Mouse (Mus musculus) heart, embryonic 11.5 days (tissue): ENCODE measurements around the gene Lrrc8c. TPM values are rescaled to one million over a fixed set of nuclear protein-coding genes. Genes with fewer than 3 reads are reported as not detected.

Experiments
- ATAC-seq: fragments of 200-750 bp; cut with Nextera tagmentation; replicated peaks from 2 replicates; pipeline ENCODE4 v1.8.0; 2017; ENCODE audit warnings: moderate library complexity; ENCODE audit not compliant: insufficient number of reproducible peaks, low FRiP score, low TSS enrichment
- H3K27ac ChIP-seq: fragments of 300-500 bp; sonication (generic); 2 replicates; pipeline ENCODE4 v1.5.1; 2014; ENCODE audit warnings: mild to moderate bottlenecking, low read depth, low read length
- H3K27me3 ChIP-seq: fragments of 300-500 bp; sonication (generic); 2 replicates; pipeline ENCODE4 v1.6.1; 2014; ENCODE audit warnings: mild to moderate bottlenecking, low read length, mixed read lengths; ENCODE audit not compliant: control insufficient read depth, insufficient read depth
- H3K36me3 ChIP-seq: fragments of 300-500 bp; sonication (generic); 2 replicates; pipeline ENCODE4 v1.6.1; 2014; ENCODE audit warnings: mild to moderate bottlenecking, low read length, moderate library complexity, mixed read lengths; ENCODE audit not compliant: control insufficient read depth, insufficient read depth
- H3K4me1 ChIP-seq: fragments of 300-500 bp; sonication (generic); 2 replicates; pipeline ENCODE4 v1.6.1; 2014; ENCODE audit warnings: low read length; ENCODE audit not compliant: control insufficient read depth, insufficient read depth
- H3K4me2 ChIP-seq: fragments of 300-500 bp; sonication (generic); 2 replicates; pipeline ENCODE4 v1.6.1; 2014; ENCODE audit warnings: mild to moderate bottlenecking, moderate library complexity
- H3K4me3 ChIP-seq: fragments of 300-500 bp; sonication (generic); 2 replicates; pipeline ENCODE4 v1.5.1; 2014; ENCODE audit warnings: low read depth, low read length
- H3K9ac ChIP-seq: fragments of 300-500 bp; sonication (generic); 2 replicates; pipeline ENCODE4 v1.6.1; 2014; ENCODE audit warnings: mild to moderate bottlenecking, low read depth, low read length, moderate library complexity
- H3K9me3 ChIP-seq: fragments of 300-500 bp; sonication (generic); replicated peaks from 2 replicates; pipeline ENCODE4 v1.6.1; 2016; ENCODE audit warnings: low read length; ENCODE audit not compliant: control insufficient read depth
- WGBS: fragments of 180-500 bp; shearing (Covaris S2); extraction: QIAGEN DNeasy Blood & Tissue Kit; methylation state at CpG from one replicate; pipeline ENCODE4 v1.1.7; 2014; ENCODE audit not compliant: insufficient replicate concordance; 5-methylcytosine and 5-hydroxymethylcytosine counted together
- polyA plus RNA-seq: library from polyadenylated mRNA; unstranded; fragments of >200 nt; fragmentation: Nextera tagmentation; extraction: Ambion mirVana; gene quantifications from 2 replicates; pipeline ENCODE4 v1.2.1, GENCODE M21; 2014

Lrrc8c gene
- polyA plus RNA-seq, 1 experiment from 2014 or later = 33.5 TPM

GRCm38 (mm10) chr5:105644195-105644594 lies 125.0 kb downstream of the Lrrc8c start:
- Histone ChIP-seq H3K9me3 (no peaks in the 10 kb centered on the region), H3K4me1 (peaks cover 8% of the 10 kb centered on the region; the same call in 1 of the 2 replicates), H3K4me2 (no peak overlapping the region), H3K36me3 (no peaks in the 10 kb centered on the region), H3K4me3 (no peak overlapping the region), H3K27ac (no peak overlapping the region), H3K27me3 (no peaks in the 10 kb centered on the region), H3K9ac (no peak overlapping the region)
- 88% methylated on average over 6 of the region's 6 CpGs for WGBS
- ATAC-seq = no peak

- H3K9ac ChIP-seq = no peak overlapping the region
- H3K4me1 ChIP-seq = peaks cover 11% of the 10 kb centered on the region; the same call in 1 of the 2 replicates
- 86% methylated on average over 7 of the region's 7 CpGs for WGBS
- no peaks in the 10 kb centered on the region for H3K9me3 ChIP-seq
- no peak for ATAC-seq
- no peaks in the 10 kb centered on the region for H3K36me3 ChIP-seq
- H3K27ac ChIP-seq = no peak overlapping the region
- no peak overlapping the region for H3K4me2 ChIP-seq
- H3K27me3 ChIP-seq = no peaks in the 10 kb centered on the region
- H3K4me3 ChIP-seq = no peak overlapping the region
Measured at GRCm38 (mm10) chr5:105647094-105647493, 127.9 kb downstream of the Lrrc8c start.

GRCm38 (mm10) chr5:105648648-105649287 lies 129.6 kb downstream of the Lrrc8c start:
- no peak overlapping the region for H3K4me3 ChIP-seq
- H3K27ac ChIP-seq = peak overlapping the region; percentile 66
- H3K4me2 ChIP-seq = 0 out of 2 replicates have a peak overlapping the region, but pooled peaks have one; percentile 12
- no peaks in the 10 kb centered on the region for H3K9me3 ChIP-seq
- H3K27me3 ChIP-seq = no peaks in the 10 kb centered on the region
- no peaks in the 10 kb centered on the region for H3K36me3 ChIP-seq
- no peak for ATAC-seq
- 23% methylated on average over 7 of the region's 7 CpGs for WGBS
- H3K4me1 ChIP-seq = peaks cover 11% of the 10 kb centered on the region; the same call in 1 of the 2 replicates
- H3K9ac ChIP-seq = peak overlapping the region; percentile 31; the same call in 1 of the 2 replicates

GRCm38 (mm10) chr5:105649514-105650001 lies 130.4 kb downstream of the Lrrc8c start:
- H3K27ac ChIP-seq = peak overlapping the region; percentile 66; the same call in 1 of the 2 replicates
- no peaks in the 10 kb centered on the region for H3K9me3 ChIP-seq
- ATAC-seq = peak; percentile 40; the same call in 1 of the 2 replicates
- H3K4me1 ChIP-seq = peaks cover 13% of the 10 kb centered on the region
- 65% methylated on average over 10 of the region's 10 CpGs for WGBS
- no peaks in the 10 kb centered on the region for H3K36me3 ChIP-seq
- H3K4me2 ChIP-seq = no peak overlapping the region
- no peaks in the 10 kb centered on the region for H3K27me3 ChIP-seq
- no peak overlapping the region for H3K4me3 ChIP-seq
- H3K9ac ChIP-seq = no peak overlapping the region

DNA sequence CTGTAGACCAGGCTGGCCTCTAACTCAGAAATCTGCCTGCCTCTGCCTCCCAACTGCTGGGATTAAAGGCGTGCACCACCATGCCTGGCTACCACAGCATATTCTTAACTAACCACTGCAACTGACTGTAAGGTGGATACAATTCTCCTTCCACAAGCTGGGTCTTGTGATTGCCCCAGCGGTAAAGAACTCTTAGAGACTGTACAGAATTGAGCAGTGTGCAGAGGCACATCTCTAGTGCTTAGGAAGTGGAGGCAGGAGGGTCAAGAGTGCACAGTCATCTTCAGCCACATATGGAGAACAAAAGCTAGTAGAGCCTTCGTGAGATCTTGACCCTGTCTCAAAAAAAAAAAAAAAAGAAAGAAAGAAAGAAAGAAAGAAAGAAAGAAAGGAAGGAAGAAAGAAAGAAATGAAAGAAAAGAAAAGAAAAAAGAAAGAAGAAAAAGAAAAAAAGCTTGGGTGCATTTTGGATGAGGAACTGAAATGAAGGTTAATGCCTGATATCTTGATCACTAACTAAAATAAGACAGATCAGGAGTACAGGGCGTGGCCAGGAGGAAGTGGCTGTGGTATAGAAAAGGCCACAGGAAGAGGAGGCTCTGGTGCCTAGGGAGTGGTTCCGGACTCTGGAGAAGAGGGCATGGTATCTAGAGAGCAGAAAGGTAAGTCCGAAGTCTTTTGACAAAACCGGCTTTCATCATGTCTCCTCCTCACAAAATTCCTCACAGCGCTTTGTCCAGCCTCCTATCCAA lies 131.7 kb downstream of the Lrrc8c start:
- H3K4me3 ChIP-seq = no peak overlapping the region
- H3K27ac ChIP-seq = no peak overlapping the region
- no peak for ATAC-seq
- no peak overlapping the region for H3K4me2 ChIP-seq
- H3K27me3 ChIP-seq = no peaks in the 10 kb centered on the region
- peaks cover 14% of the 10 kb centered on the region for H3K4me1 ChIP-seq
- WGBS = 83% methylated on average over 8 of the region's 8 CpGs
- no peaks in the 10 kb centered on the region for H3K9me3 ChIP-seq
- H3K36me3 ChIP-seq = no peaks in the 10 kb centered on the region
- H3K9ac ChIP-seq = no peak overlapping the region

DNA sequence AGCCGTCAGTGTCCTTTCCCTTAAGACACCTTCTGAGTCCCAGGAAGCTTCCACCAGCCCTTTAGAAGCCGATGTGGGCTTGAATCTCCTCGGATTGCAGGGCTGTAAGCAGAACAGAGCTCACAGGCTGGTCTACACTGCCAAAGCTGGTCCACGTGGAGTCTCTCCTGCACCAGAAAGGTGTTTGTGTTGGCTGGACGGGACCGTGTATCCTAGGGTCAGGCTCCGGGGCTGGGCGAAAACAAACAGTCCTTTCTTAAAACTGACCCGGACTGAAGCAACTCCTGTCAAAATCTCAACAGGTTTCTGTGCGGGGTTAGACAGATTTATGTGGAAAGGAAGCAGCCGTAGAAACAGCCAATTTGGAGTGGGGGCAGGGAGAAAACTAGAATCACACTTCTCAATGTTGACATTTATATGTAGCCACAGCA lies 132.4 kb downstream of the Lrrc8c start:
- Histone ChIP-seq H3K4me3 (no peak overlapping the region), H3K36me3 (no peaks in the 10 kb centered on the region), H3K9me3 (no peaks in the 10 kb centered on the region), H3K27ac (no peak overlapping the region), H3K4me2 (no peak overlapping the region), H3K9ac (no peak overlapping the region), H3K27me3 (no peaks in the 10 kb centered on the region), H3K4me1 (peaks cover 14% of the 10 kb centered on the region)
- WGBS = 56% methylated on average over 11 of the region's 11 CpGs
- no peak for ATAC-seq

GRCm38 (mm10) chr5:105654237-105655063 lies 135.3 kb downstream of the Lrrc8c start:
- peak overlapping the region; percentile 16; the same call in 1 of the 2 replicates for H3K9ac ChIP-seq
- no peak overlapping the region for H3K27ac ChIP-seq
- H3K36me3 ChIP-seq = no peaks in the 10 kb centered on the region
- ATAC-seq = peak; percentile 46
- H3K9me3 ChIP-seq = no peaks in the 10 kb centered on the region
- 32% methylated on average over 15 of the region's 15 CpGs for WGBS
- peaks cover 4% of the 10 kb centered on the region for H3K4me1 ChIP-seq
- no peaks in the 10 kb centered on the region for H3K27me3 ChIP-seq
- peak overlapping the region; percentile 29 for H3K4me2 ChIP-seq
- no peak overlapping the region for H3K4me3 ChIP-seq

DNA sequence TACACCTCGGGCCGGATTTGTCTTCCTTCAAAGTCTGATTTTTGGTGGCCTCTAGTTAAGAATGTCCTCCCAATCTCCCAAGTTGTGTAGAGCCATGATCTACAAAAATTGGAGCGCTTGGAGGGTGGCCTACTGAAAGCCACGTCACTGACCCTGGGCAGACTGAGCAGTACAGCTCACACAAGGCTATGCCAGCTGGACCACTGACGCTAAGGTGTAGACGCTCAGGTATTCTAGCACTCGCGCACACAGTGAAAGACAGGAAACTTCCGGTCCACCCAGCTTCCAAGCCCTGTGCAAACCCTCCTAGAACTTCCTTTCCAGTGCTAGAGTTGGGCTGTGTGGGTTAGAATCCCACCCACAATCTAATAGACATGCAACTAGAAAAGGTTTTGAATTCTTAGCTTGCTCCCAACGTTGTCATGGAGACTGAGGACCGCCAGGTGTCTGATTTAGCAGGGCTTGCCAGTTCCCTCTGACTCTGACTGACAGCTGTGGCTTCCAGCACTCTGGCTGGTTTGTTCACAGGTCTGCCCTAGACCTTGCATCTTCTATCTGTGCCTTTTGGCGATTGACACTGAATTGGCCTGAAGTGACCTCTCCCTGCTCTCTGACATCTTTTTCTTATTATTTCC lies 136.0 kb downstream of the Lrrc8c start:
- no peak for ATAC-seq
- H3K4me1 ChIP-seq = peaks cover 3% of the 10 kb centered on the region; the same call in 1 of the 2 replicates
- no peak overlapping the region for H3K4me3 ChIP-seq
- WGBS = 68% methylated on average over 12 of the region's 12 CpGs
- H3K4me2 ChIP-seq = no peak overlapping the region
- no peaks in the 10 kb centered on the region for H3K36me3 ChIP-seq
- H3K27ac ChIP-seq = no peak overlapping the region
- no peaks in the 10 kb centered on the region for H3K27me3 ChIP-seq
- H3K9ac ChIP-seq = no peak overlapping the region
- H3K9me3 ChIP-seq = no peaks in the 10 kb centered on the region
